Mouse (Mus musculus) MEL (cell line): ENCODE results near the gene Dgkz.

Experiments
- CTCF ChIP-seq, 3 experiments: IDR thresholded peaks in 2 of 3; conservative IDR thresholded peaks in 1 of 3; 2 replicates each; pipeline ENCODE4 v1.5.1; 2011 to 2012; ENCODE audit warnings: low read length in 3 of 3, low read depth in 2 of 3, mild to moderate bottlenecking in 2 of 3, improper control_type of control experiment in 1 of 3, inconsistent platforms in 1 of 3, mixed read lengths in 1 of 3, moderate library complexity in 1 of 3; ENCODE audit not compliant: control insufficient read depth in 1 of 3, insufficient read depth in 1 of 3, poor library complexity in 1 of 3, severe bottlenecking in 1 of 3
- ZKSCAN1 ChIP-seq: IDR thresholded peaks from 2 replicates; pipeline ENCODE4 v1.6.1; 2012; ENCODE audit warnings: low read depth, mild to moderate bottlenecking, inconsistent platforms, low read length, improper control_type of control experiment, moderate library complexity

GRCm38 (mm10) chr2:91932737-91933350, 42.8 kb downstream of the Dgkz start:
- TF ChIP-seq CTCF (IDR thresholded peaks at IDR 0.05 in 2 of 3, conservative IDR thresholded peaks at IDR 0.05 in 1 of 3; ENCODE audit: control insufficient read depth in 1 of 3, insufficient read depth in 1 of 3, low read depth in 2 of 3, low read length in 3 of 3, poor library complexity in 1 of 3, severe bottlenecking in 1 of 3) (no peak), ZKSCAN1 (no peak)
